Mouse (Mus musculus): ENCODE measurements around the gene Ryr2. TPM values are rescaled to one million over a fixed set of nuclear protein-coding genes. Genes with fewer than 3 reads are reported as not detected.
A peak's percentile ranks its signal among the peaks of the same experiment; 100 is the strongest.

The Ryr2 gene
- polyA plus RNA-seq, 1 experiment from 2014 or later: 2.7 TPM

- ATAC-seq: no peak
- Histone ChIP-seq H3K27ac (no peak overlapping the region), H3K9ac (replicated peaks) (no peak overlapping the region), H3K4me3 (replicated peaks) (no peak overlapping the region), H3K4me1 (replicated peaks) (peaks cover 7% of the 10 kb centered on the region; the same call in 1 of the 2 replicates), H3K9me3 (no peaks in the 10 kb centered on the region), H3K4me2 (replicated peaks) (no peak overlapping the region), H3K36me3 (no peaks in the 10 kb centered on the region), H3K27me3 (no peaks in the 10 kb centered on the region)
- 86% methylated on average over 3 of the region's 3 CpGs for WGBS
Measured at GRCm38 (mm10) chr13:11924732-11925131, 182.0 kb downstream of the Ryr2 start.

- ATAC-seq: no peak
- Histone ChIP-seq H3K27me3 (no peaks in the 10 kb centered on the region), H3K4me3 (replicated peaks) (no peak overlapping the region), H3K4me1 (replicated peaks) (no peaks in the 10 kb centered on the region), H3K4me2 (replicated peaks) (no peak overlapping the region), H3K9ac (replicated peaks) (no peak overlapping the region), H3K27ac (no peak overlapping the region), H3K36me3 (no peaks in the 10 kb centered on the region), H3K9me3 (no peaks in the 10 kb centered on the region)
- 65% methylated on average over 1 of the region's 1 CpGs for WGBS
Measured at GRCm38 (mm10) chr13:11920495-11920894, 186.2 kb downstream of the Ryr2 start.

DNA sequence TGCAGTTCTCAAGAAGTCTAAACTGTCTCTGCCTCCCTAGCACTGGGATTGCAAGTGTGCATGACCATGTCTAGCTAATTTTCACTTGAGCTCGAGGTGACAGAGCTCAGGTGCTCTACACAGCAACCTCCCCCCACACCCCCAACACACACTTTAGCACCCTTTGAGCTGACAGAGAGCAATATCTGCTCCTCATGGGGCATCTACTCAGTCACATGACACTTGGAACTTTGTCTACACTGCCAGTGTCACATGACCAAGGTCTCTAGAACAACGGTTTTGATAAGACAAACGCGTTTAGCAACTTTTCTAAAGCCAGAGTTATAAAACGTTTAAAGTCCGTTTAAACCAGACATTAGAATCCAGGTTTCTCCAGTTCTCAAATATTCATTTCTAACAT lies 187.3 kb downstream of the Ryr2 start:
- H3K4me3 ChIP-seq (replicated peaks): no peak overlapping the region
- no peak overlapping the region for H3K27ac ChIP-seq
- no peaks in the 10 kb centered on the region for H3K27me3 ChIP-seq
- H3K9me3 ChIP-seq: no peaks in the 10 kb centered on the region
- no peak for ATAC-seq
- H3K4me1 ChIP-seq (replicated peaks): no peaks in the 10 kb centered on the region
- H3K36me3 ChIP-seq: no peaks in the 10 kb centered on the region
- no peak overlapping the region for H3K9ac ChIP-seq (replicated peaks)
- no peak overlapping the region for H3K4me2 ChIP-seq (replicated peaks)
- 95% methylated on average over 6 of the region's 6 CpGs for WGBS

- no peak overlapping the region for H3K27ac ChIP-seq
- no peaks in the 10 kb centered on the region for H3K36me3 ChIP-seq
- no peak for ATAC-seq
- WGBS: 95% methylated on average over 2 of the region's 2 CpGs
- H3K4me2 ChIP-seq (replicated peaks): no peak overlapping the region
- no peaks in the 10 kb centered on the region for H3K4me1 ChIP-seq (replicated peaks)
- H3K9me3 ChIP-seq: no peaks in the 10 kb centered on the region
- no peak overlapping the region for H3K4me3 ChIP-seq (replicated peaks)
- no peaks in the 10 kb centered on the region for H3K27me3 ChIP-seq
- no peak overlapping the region for H3K9ac ChIP-seq (replicated peaks)
Measured at GRCm38 (mm10) chr13:11915619-11916018, 191.1 kb downstream of the Ryr2 start.

DNA sequence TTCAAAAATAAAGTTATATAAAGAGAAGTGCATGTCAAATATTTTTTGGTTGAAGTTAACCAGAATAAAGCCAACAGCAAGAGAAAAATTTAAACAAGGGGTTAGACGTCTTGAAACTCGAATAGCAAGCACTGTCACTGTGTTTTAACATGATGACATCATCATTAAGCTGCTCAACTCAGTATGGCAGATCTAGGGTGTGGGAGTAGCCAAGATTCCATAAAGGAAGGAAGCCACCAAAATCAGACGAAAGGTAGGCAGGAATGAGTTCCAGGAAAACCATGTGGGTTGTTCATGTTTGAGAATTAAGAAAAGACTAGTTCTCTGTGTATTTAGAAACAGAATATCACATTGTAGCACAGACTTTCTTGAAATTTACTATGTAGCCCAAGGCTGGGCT lies 192.1 kb downstream of the Ryr2 start:
- H3K36me3 ChIP-seq: no peaks in the 10 kb centered on the region
- H3K27me3 ChIP-seq: no peaks in the 10 kb centered on the region
- H3K4me2 ChIP-seq (replicated peaks): no peak overlapping the region
- ATAC-seq: no peak
- WGBS: 80% methylated on average over 3 of the region's 3 CpGs
- no peaks in the 10 kb centered on the region for H3K9me3 ChIP-seq
- no peak overlapping the region for H3K9ac ChIP-seq (replicated peaks)
- H3K4me1 ChIP-seq (replicated peaks): no peaks in the 10 kb centered on the region
- H3K4me3 ChIP-seq (replicated peaks): no peak overlapping the region
- no peak overlapping the region for H3K27ac ChIP-seq

DNA sequence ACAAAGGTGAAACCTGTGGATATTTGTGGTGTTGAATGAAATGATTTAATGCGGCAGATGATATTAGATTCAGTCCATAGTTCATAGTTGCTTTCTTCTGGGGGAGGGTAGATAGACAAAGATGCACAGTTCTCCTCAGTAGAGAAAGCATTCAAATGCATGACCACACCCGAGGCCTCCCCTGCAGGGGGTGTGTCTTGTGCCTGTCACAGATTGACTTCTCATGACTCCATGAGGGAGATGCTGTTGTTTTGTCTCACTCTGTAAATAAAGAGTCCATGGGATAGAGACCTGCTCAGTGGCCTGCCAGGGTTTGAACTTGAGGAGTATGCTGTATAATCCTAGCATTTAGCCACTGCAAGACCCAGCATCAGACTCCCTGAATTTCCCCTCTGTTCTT lies 194.5 kb downstream of the Ryr2 start:
- no peaks in the 10 kb centered on the region for H3K4me1 ChIP-seq (replicated peaks)
- no peak overlapping the region for H3K27ac ChIP-seq
- WGBS: 82% methylated on average over 2 of the region's 2 CpGs
- H3K27me3 ChIP-seq: no peaks in the 10 kb centered on the region
- no peak for ATAC-seq
- H3K4me3 ChIP-seq (replicated peaks): no peak overlapping the region
- no peak overlapping the region for H3K4me2 ChIP-seq (replicated peaks)
- H3K9ac ChIP-seq (replicated peaks): no peak overlapping the region
- H3K9me3 ChIP-seq: no peaks in the 10 kb centered on the region
- H3K36me3 ChIP-seq: no peaks in the 10 kb centered on the region

GRCm38 (mm10) chr13:11908123-11908522 lies 198.6 kb downstream of the Ryr2 start:
- Histone ChIP-seq H3K27ac (no peak overlapping the region), H3K9me3 (no peaks in the 10 kb centered on the region), H3K4me3 (replicated peaks) (no peak overlapping the region), H3K4me2 (replicated peaks) (no peak overlapping the region), H3K27me3 (no peaks in the 10 kb centered on the region), H3K9ac (replicated peaks) (no peak overlapping the region), H3K4me1 (replicated peaks) (no peaks in the 10 kb centered on the region), H3K36me3 (no peaks in the 10 kb centered on the region)
- no peak for ATAC-seq
- 80% methylated on average over 4 of the region's 4 CpGs for WGBS

- Histone ChIP-seq H3K9me3 (no peaks in the 10 kb centered on the region), H3K4me3 (replicated peaks) (no peak overlapping the region), H3K4me1 (replicated peaks) (peaks cover 4% of the 10 kb centered on the region; the same call in 1 of the 2 replicates), H3K4me2 (replicated peaks) (no peak overlapping the region), H3K9ac (replicated peaks) (no peak overlapping the region), H3K36me3 (no peaks in the 10 kb centered on the region), H3K27ac (no peak overlapping the region), H3K27me3 (no peaks in the 10 kb centered on the region)
- no peak for ATAC-seq
- WGBS: 80% methylated on average over 2 of the region's 2 CpGs
Measured at GRCm38 (mm10) chr13:11905126-11905525, 201.6 kb downstream of the Ryr2 start.

GRCm38 (mm10) chr13:11903272-11903671 lies 203.5 kb downstream of the Ryr2 start:
- H3K36me3 ChIP-seq: no peaks in the 10 kb centered on the region
- H3K9me3 ChIP-seq: no peaks in the 10 kb centered on the region
- no peak overlapping the region for H3K4me3 ChIP-seq (replicated peaks)
- H3K9ac ChIP-seq (replicated peaks): no peak overlapping the region
- peaks cover 4% of the 10 kb centered on the region; the same call in 1 of the 2 replicates for H3K4me1 ChIP-seq (replicated peaks)
- H3K27me3 ChIP-seq: no peaks in the 10 kb centered on the region
- ATAC-seq: no peak
- H3K4me2 ChIP-seq (replicated peaks): peak overlapping the region; percentile 9; the same call in 1 of the 2 replicates
- WGBS: 31% methylated on average over 9 of the region's 9 CpGs
- no peak overlapping the region for H3K27ac ChIP-seq

DNA sequence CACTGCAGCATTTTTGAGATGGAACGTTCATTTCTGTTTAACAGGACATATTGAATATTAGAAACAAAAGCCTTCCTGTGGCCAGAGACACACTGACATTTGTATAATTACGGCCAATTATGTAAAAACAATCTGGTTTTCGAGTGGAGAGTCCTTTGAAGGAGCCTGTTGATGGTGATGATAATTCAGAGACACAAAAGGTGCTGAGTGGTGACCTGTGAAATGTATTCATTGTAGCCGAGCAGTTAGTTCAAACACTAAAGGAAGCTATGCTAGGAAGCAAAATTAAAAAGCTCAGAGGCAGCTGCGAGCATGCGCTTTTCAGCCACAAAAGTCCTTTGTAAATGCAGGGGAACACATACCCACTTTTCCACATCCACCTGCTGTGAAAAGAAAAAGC lies 203.9 kb downstream of the Ryr2 start:
- peaks cover 4% of the 10 kb centered on the region; the same call in 1 of the 2 replicates for H3K4me1 ChIP-seq (replicated peaks)
- no peaks in the 10 kb centered on the region for H3K27me3 ChIP-seq
- no peak overlapping the region for H3K9ac ChIP-seq (replicated peaks)
- no peak overlapping the region for H3K4me3 ChIP-seq (replicated peaks)
- no peak for ATAC-seq
- H3K27ac ChIP-seq: no peak overlapping the region
- H3K4me2 ChIP-seq (replicated peaks): peak overlapping the region; percentile 9; the same call in 1 of the 2 replicates
- WGBS: 31% methylated on average over 6 of the region's 6 CpGs
- no peaks in the 10 kb centered on the region for H3K9me3 ChIP-seq
- no peaks in the 10 kb centered on the region for H3K36me3 ChIP-seq

DNA sequence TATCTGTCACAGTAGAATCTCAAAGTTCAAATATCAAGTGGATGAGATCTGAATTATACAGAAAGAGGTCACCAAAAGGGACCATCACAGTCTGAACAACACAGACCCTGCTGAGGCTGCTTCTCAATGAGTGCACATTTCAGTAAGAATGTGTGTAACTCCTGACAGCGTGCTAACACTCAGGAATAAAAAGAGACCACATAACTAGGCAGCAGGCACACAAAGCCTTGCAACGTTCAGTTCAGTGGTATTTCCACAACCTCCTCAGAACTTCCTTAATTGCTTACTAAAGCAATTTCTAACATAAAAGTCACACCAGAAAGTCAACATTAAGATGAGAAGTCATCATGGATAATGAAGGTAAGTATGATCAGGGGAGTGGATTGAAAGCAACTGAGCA lies 206.1 kb downstream of the Ryr2 start:
- Histone ChIP-seq H3K9ac (replicated peaks) (no peak overlapping the region), H3K4me1 (replicated peaks) (peaks cover 4% of the 10 kb centered on the region; the same call in 1 of the 2 replicates), H3K4me2 (replicated peaks) (no peak overlapping the region), H3K36me3 (no peaks in the 10 kb centered on the region), H3K27ac (no peak overlapping the region), H3K9me3 (no peaks in the 10 kb centered on the region), H3K4me3 (replicated peaks) (no peak overlapping the region), H3K27me3 (no peaks in the 10 kb centered on the region)
- no peak for ATAC-seq
- WGBS: 67% methylated on average over 2 of the region's 2 CpGs

GRCm38 (mm10) chr13:11895631-11896030 lies 211.1 kb downstream of the Ryr2 start:
- H3K27ac ChIP-seq: no peak overlapping the region
- no peak overlapping the region for H3K4me2 ChIP-seq (replicated peaks)
- H3K4me3 ChIP-seq (replicated peaks): no peak overlapping the region
- no peaks in the 10 kb centered on the region for H3K4me1 ChIP-seq (replicated peaks)
- ATAC-seq: no peak
- H3K27me3 ChIP-seq: no peaks in the 10 kb centered on the region
- H3K36me3 ChIP-seq: no peaks in the 10 kb centered on the region
- no peaks in the 10 kb centered on the region for H3K9me3 ChIP-seq
- WGBS: 60% methylated on average over 1 of the region's 1 CpGs
- no peak overlapping the region for H3K9ac ChIP-seq (replicated peaks)

GRCm38 (mm10) chr13:11891739-11892138 lies 215.0 kb downstream of the Ryr2 start:
- H3K27me3 ChIP-seq: no peaks in the 10 kb centered on the region
- no peak overlapping the region for H3K4me2 ChIP-seq (replicated peaks)
- H3K4me1 ChIP-seq (replicated peaks): no peaks in the 10 kb centered on the region
- no peaks in the 10 kb centered on the region for H3K9me3 ChIP-seq
- no peaks in the 10 kb centered on the region for H3K36me3 ChIP-seq
- WGBS: 91% methylated on average over 3 of the region's 3 CpGs
- H3K9ac ChIP-seq (replicated peaks): no peak overlapping the region
- ATAC-seq: no peak
- H3K27ac ChIP-seq: no peak overlapping the region
- H3K4me3 ChIP-seq (replicated peaks): no peak overlapping the region

All from midbrain, embryonic 13.5 days (tissue).